Mouse (Mus musculus): Measurements from ENCODE around the gene Ext2. TPM values are rescaled to one million over a fixed set of nuclear protein-coding genes. Genes with fewer than 3 reads are reported as not detected.

The Ext2 gene
- polyA plus RNA-seq, 1 experiment from 2014 or later, result 71.3 TPM

GRCm38 (mm10) chr2:93643403-93643780, 179.0 kb downstream of the Ext2 start:
- Histone ChIP-seq H3K36me3 (ENCODE audit: control insufficient read depth, insufficient read depth, low read length) (no peaks in the 10 kb centered on the region), H3K4me2 (ENCODE audit: low read length) (peak overlapping the region; percentile 53), H3K9me3 (replicated peaks; ENCODE audit: control insufficient read depth, low read length, poor library complexity, severe bottlenecking) (no peaks in the 10 kb centered on the region), H3K4me1 (ENCODE audit: control insufficient read depth, insufficient read depth, low read length) (peaks cover 16% of the 10 kb centered on the region), H3K9ac (ENCODE audit: low read depth, low read length) (no peak overlapping the region), H3K27me3 (ENCODE audit: control insufficient read depth, insufficient read depth, low read depth, low read length) (peaks cover 64% of the 10 kb centered on the region), H3K4me3 (ENCODE audit: low read depth, low read length) (peak overlapping the region; percentile 35), H3K27ac (ENCODE audit: low read length) (no peak overlapping the region)
- no peak for ATAC-seq
- 1% methylated on average over 28 of the region's 28 CpGs for WGBS

GRCm38 (mm10) chr2:93634609-93635008, 187.8 kb downstream of the Ext2 start:
- WGBS, result 83% methylated on average over 4 of the region's 4 CpGs
- ATAC-seq, result no peak
- no peak overlapping the region for H3K4me3 ChIP-seq (ENCODE audit: low read depth, low read length)

GRCm38 (mm10) chr2:93624665-93625408, 197.5 kb downstream of the Ext2 start:
- H3K4me3 ChIP-seq (ENCODE audit: low read depth, low read length), result no peak overlapping the region
- no peaks in the 10 kb centered on the region for H3K27me3 ChIP-seq (ENCODE audit: control insufficient read depth, insufficient read depth, low read depth, low read length)
- no peak overlapping the region for H3K9ac ChIP-seq (ENCODE audit: low read depth, low read length)
- no peak for ATAC-seq
- no peaks in the 10 kb centered on the region for H3K36me3 ChIP-seq (ENCODE audit: control insufficient read depth, insufficient read depth, low read length)
- no peak overlapping the region for H3K27ac ChIP-seq (ENCODE audit: low read length)
- WGBS, result 81% methylated on average over 13 of the region's 13 CpGs
- H3K9me3 ChIP-seq (replicated peaks; ENCODE audit: control insufficient read depth, low read length, poor library complexity, severe bottlenecking), result no peaks in the 10 kb centered on the region
- no peaks in the 10 kb centered on the region for H3K4me1 ChIP-seq (ENCODE audit: control insufficient read depth, insufficient read depth, low read length)
- H3K4me2 ChIP-seq (ENCODE audit: low read length), result no peak overlapping the region

More at GRCm38 (mm10) chr2:93634609-93635008, 187.8 kb downstream of the Ext2 start:
- Histone ChIP-seq H3K9me3 (replicated peaks; ENCODE audit: control insufficient read depth, low read length, poor library complexity, severe bottlenecking) (no peaks in the 10 kb centered on the region), H3K27ac (ENCODE audit: low read length) (no peak overlapping the region), H3K9ac (ENCODE audit: low read depth, low read length) (no peak overlapping the region), H3K4me1 (ENCODE audit: control insufficient read depth, insufficient read depth, low read length) (no peaks in the 10 kb centered on the region), H3K27me3 (ENCODE audit: control insufficient read depth, insufficient read depth, low read depth, low read length) (peaks cover 20% of the 10 kb centered on the region), H3K36me3 (ENCODE audit: control insufficient read depth, insufficient read depth, low read length) (no peaks in the 10 kb centered on the region), H3K4me2 (ENCODE audit: low read length) (no peak overlapping the region)

- Histone ChIP-seq H3K4me3 (ENCODE audit: low read depth, low read length) (no peak overlapping the region), H3K36me3 (ENCODE audit: control insufficient read depth, insufficient read depth, low read length) (no peaks in the 10 kb centered on the region), H3K4me2 (ENCODE audit: low read length) (no peak overlapping the region), H3K9me3 (replicated peaks; ENCODE audit: control insufficient read depth, low read length, poor library complexity, severe bottlenecking) (no peaks in the 10 kb centered on the region), H3K27ac (ENCODE audit: low read length) (no peak overlapping the region), H3K9ac (ENCODE audit: low read depth, low read length) (no peak overlapping the region), H3K27me3 (ENCODE audit: control insufficient read depth, insufficient read depth, low read depth, low read length) (peaks cover 3% of the 10 kb centered on the region), H3K4me1 (ENCODE audit: control insufficient read depth, insufficient read depth, low read length) (0 out of 2 replicates have a peak, but pooled peaks cover 2% of the 10 kb centered on the region)
- 42% methylated on average over 5 of the region's 5 CpGs for WGBS
- peak; percentile 21; the same call in 1 of the 2 replicates for ATAC-seq
Observed at GRCm38 (mm10) chr2:93619208-93619849, 203.0 kb downstream of the Ext2 start.

- WGBS, result 31% methylated on average over 19 of the region's 19 CpGs
- Histone ChIP-seq H3K4me2 (ENCODE audit: low read length) (no peak overlapping the region), H3K36me3 (ENCODE audit: control insufficient read depth, insufficient read depth, low read length) (no peaks in the 10 kb centered on the region), H3K27me3 (ENCODE audit: control insufficient read depth, insufficient read depth, low read depth, low read length) (peaks cover 3% of the 10 kb centered on the region), H3K9ac (ENCODE audit: low read depth, low read length) (no peak overlapping the region), H3K4me3 (ENCODE audit: low read depth, low read length) (no peak overlapping the region), H3K9me3 (replicated peaks; ENCODE audit: control insufficient read depth, low read length, poor library complexity, severe bottlenecking) (no peaks in the 10 kb centered on the region), H3K27ac (ENCODE audit: low read length) (no peak overlapping the region), H3K4me1 (ENCODE audit: control insufficient read depth, insufficient read depth, low read length) (0 out of 2 replicates have a peak, but pooled peaks cover 2% of the 10 kb centered on the region)
- ATAC-seq, result no peak
Observed at GRCm38 (mm10) chr2:93618447-93619199, 203.7 kb downstream of the Ext2 start.

GRCm38 (mm10) chr2:93615845-93616689, 206.3 kb downstream of the Ext2 start:
- H3K36me3 ChIP-seq (ENCODE audit: control insufficient read depth, insufficient read depth, low read length), result no peaks in the 10 kb centered on the region
- WGBS, result 78% methylated on average over 27 of the region's 27 CpGs
- H3K27me3 ChIP-seq (ENCODE audit: control insufficient read depth, insufficient read depth, low read depth, low read length), result peaks cover 3% of the 10 kb centered on the region
- H3K9ac ChIP-seq (ENCODE audit: low read depth, low read length), result no peak overlapping the region
- H3K27ac ChIP-seq (ENCODE audit: low read length), result no peak overlapping the region
- H3K9me3 ChIP-seq (replicated peaks; ENCODE audit: control insufficient read depth, low read length, poor library complexity, severe bottlenecking), result no peaks in the 10 kb centered on the region
- 0 out of 2 replicates have a peak, but pooled peaks cover 2% of the 10 kb centered on the region for H3K4me1 ChIP-seq (ENCODE audit: control insufficient read depth, insufficient read depth, low read length)
- no peak overlapping the region for H3K4me2 ChIP-seq (ENCODE audit: low read length)
- no peak overlapping the region for H3K4me3 ChIP-seq (ENCODE audit: low read depth, low read length)
- ATAC-seq, result no peak

- no peak overlapping the region for H3K9ac ChIP-seq (ENCODE audit: low read depth, low read length)
- ATAC-seq, result no peak
- H3K27me3 ChIP-seq (ENCODE audit: control insufficient read depth, insufficient read depth, low read depth, low read length), result no peaks in the 10 kb centered on the region; the same call in 1 of the 2 replicates
- H3K4me1 ChIP-seq (ENCODE audit: control insufficient read depth, insufficient read depth, low read length), result no peaks in the 10 kb centered on the region
- H3K36me3 ChIP-seq (ENCODE audit: control insufficient read depth, insufficient read depth, low read length), result no peaks in the 10 kb centered on the region
- H3K9me3 ChIP-seq (replicated peaks; ENCODE audit: control insufficient read depth, low read length, poor library complexity, severe bottlenecking), result no peaks in the 10 kb centered on the region
- H3K4me3 ChIP-seq (ENCODE audit: low read depth, low read length), result no peak overlapping the region
- WGBS, result 90% methylated on average over 7 of the region's 7 CpGs
- H3K4me2 ChIP-seq (ENCODE audit: low read length), result no peak overlapping the region
- no peak overlapping the region for H3K27ac ChIP-seq (ENCODE audit: low read length)
Observed at GRCm38 (mm10) chr2:93613020-93613419, 209.3 kb downstream of the Ext2 start.
